Mouse (Mus musculus): ENCODE measurements around the gene Nudt19.
"Not testable (repeated sequence)": the region's sequence is repeated elsewhere in the genome, so short reads cannot be mapped to it uniquely, and the experiment has no call there.

The Nudt19 gene

DNA sequence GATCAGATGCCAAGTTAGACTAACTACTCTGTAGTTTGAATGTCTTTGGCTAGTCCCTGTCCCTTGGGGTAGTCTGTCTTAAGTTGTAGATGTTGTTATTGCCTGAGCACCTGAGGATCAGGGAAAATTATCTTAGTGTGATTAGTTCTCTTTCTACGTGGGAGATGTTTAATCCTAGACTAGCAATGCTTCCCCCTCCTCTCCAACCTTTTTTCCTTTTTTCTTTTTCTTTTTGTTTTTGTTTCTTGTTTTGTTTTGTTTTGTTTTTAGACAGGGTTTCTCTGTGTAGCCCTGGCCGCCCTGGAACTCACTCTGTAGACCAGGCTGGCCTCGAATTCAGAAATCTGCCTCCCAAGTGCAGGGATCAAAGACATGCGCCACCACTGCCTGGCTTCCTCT, at the start of gene Nudt19:
Nudt19 (minus strand) TSS at position 100 of the 399 bp plus-strand sequence.
- in situ Hi-C loops (cut with MboI, MseI): no loop called here

DNA sequence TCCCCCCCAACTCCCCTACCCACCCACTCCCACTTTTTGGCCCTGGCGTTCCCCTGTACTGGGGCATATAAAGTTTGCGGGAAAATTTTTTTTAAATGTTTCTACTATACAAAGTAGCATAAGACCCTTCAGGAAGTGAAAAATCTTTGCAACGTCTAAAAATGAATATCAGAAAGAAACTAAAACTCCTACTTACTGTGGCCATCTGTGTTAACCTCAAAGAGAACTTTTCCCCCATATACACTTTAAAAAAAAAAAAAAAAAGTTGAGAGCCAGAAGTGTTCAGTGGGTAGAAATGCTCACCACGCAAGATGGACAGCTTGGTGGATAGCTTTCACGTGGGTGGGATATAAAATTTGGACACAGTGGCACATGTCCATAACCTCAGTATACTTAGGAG, 46.7 kb upstream of the Nudt19 start:
- in situ Hi-C loops (cut with MboI, MseI): no loop called here

DNA sequence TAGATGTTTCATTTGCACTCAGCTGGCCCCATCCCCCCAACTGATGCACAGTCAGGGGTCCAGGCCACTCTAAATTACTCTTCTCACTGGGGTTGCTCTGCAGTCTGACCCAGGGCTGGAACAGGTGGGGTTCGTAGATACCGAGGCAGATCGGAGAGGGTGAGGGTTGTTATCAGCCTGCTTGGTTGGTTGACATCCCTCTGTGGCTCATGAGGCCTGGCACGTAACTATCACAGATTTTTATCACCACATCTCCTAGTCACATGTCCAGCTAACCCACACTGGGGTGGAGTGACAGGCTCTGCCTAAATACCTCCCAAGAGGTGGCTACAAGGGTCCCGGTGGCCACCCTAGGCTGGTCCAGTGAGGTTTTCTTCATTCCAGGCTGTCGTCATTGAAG, 45.0 kb upstream of the Nudt19 start:
- in situ Hi-C loops (cut with MboI, MseI): no loop called here

DNA sequence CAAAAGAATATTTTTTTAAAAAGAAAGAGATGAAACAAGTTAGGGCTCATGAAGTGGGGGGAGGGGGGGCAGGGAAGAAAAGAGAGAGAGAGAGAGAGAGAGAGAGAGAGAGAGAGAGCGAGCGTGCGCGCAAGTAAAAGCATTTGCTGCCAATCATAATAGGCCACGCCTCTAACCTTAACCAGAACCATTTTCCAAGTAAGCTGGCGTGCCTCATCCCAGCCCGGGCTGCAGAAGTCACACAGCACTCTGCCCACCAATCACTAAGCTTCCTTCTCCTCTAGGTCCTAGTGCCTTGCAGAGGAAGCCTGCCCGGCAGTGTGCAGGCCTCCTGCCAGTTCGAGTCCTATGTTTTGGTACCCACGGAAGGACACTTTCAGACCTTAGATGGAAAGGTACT, 43.9 kb upstream of the Nudt19 start:
- in situ Hi-C loops (cut with MboI, MseI): no loop called here

DNA sequence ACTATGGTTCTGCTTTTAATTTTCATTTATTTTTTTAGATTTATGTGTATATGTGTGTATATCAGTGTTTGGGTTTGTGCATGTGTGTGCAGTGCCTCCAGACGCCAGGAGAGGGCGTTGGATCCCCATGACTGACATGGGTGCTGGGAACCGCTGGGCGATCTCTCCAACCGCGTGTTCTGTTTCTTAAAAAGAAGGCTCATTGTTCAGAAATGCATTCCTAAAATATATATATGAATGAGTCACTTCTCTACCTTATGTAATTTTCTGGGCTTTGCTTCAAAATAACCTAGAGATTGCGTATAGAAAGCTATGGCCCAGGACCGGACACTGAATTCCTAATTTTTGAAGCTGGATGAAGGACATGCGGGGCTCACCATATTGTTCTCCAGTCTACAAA, 43.4 kb upstream of the Nudt19 start:
- in situ Hi-C loops (cut with MboI, MseI): no loop called here

DNA sequence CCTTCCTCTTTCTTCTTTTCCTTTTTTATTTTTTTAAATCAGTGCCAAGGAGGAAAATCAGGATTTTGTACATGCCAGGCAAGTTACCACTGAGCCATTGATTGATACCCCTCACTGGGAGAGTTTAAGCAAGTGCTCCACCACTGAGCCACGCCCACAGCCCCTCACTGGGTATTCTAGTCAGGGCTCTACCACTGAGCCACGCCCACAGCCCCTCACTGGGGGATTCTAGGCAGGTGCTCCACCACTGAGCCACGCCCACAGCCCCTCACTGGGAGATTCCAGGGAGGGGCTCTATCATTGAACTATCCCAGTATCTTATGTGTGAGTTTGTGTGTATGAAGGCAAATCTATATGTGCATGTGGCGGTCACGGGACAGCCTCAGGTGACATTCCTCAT, 38.2 kb upstream of the Nudt19 start:
- in situ Hi-C loops (cut with MboI, MseI): no loop called here

DNA sequence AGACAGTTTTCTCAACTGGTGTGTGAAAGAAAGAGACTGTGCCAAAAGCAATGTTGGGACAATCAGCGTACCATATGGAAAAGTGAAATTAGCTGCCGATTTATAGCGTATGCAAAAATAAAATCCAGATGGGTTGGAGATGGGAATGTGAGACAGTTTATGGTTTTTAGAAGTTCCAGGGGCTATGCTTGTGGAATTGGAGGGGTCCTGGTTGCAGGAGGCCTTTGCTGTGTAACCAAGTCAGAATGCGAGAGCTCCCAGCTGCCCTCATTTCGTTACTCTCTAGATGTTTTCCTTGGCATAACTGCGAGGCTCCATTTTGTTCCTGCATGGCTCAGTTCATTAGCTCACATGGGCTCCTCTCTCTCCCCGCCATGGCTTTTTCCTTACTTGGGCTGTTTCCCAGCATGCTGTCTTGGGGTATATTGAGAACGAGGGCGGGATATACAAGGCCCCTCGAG, 34.7 kb upstream of the Nudt19 start:
- in situ Hi-C loops (cut with MboI, MseI): no loop called here

DNA sequence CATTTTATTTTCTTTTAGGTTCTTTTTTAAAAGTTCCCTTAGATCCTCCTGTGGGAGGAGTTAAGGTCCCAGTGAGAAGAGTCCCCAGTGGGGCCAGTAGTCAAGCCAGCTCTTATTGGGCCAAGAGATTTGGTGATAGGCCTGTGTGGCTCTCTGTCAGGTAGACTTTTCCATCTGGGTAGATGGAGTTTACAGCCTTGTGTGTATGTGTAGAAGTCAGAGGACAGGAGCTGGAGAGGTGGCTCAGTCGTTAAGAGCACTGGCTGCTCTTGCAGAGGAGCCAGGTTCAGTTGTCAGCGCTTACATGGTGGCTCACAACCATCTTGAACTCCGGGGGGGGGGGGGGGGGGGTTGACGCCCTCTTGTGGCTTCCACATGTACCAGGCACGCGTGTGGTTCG, 33.4 kb upstream of the Nudt19 start:
- in situ Hi-C loops (cut with MboI, MseI): no loop called here

DNA sequence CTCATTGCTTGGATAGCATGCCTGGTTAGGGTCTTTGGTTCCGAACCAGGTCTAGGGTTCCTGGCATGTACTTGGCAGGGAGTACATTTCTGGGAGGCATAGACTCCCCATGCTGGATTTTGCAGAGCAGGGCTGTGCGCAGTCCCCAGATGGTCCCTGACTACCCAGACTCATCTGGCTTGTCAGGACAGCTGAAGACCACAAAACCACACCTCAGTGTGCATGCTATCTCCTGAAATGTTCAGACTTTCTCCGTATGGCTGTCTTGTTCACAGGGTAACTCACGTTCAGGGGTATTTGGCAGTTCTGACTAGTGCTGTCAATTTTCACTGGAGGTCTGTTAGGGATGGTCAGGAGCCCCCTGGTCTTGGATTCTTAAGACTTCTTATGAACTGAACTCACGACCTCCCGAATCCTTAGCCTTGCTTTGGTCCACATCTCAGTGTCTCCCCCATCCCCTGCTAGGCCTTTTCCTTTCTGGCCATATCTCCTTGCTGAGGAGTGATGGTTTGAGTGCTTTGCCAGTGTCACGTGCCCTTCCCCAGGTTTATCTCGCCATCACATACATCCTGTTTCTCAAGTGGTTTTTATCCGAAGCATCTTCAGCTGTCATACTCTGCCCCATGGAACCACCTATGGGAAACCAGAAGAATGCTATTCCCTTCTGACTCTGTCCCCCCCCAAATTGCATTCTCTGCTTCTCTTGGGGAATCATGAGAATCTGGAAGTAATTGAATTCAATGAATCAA, 32.8 kb upstream of the Nudt19 start:
- in situ Hi-C loops (cut with MboI, MseI): no loop called here

DNA sequence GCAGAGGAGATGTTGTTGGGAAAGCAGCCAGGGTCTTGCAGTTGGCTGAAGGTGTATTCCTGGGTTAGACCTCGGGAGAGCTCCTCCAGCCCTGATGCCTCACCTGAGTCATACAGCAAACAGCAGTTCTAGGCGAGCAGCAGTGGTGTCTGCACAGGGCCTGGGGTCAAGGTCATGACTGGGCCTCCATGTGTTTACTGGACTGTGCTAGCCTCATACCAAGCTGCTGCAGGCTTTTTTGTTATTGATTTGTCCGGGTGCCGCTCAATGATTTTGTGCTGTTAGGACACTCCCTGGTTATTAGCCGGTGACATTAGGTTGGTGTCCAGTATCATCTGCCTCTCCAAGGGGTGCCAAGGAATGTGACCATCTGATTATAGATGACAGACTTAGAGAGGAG, 31.6 kb upstream of the Nudt19 start:
- in situ Hi-C loops (cut with MboI, MseI): no loop called here

DNA sequence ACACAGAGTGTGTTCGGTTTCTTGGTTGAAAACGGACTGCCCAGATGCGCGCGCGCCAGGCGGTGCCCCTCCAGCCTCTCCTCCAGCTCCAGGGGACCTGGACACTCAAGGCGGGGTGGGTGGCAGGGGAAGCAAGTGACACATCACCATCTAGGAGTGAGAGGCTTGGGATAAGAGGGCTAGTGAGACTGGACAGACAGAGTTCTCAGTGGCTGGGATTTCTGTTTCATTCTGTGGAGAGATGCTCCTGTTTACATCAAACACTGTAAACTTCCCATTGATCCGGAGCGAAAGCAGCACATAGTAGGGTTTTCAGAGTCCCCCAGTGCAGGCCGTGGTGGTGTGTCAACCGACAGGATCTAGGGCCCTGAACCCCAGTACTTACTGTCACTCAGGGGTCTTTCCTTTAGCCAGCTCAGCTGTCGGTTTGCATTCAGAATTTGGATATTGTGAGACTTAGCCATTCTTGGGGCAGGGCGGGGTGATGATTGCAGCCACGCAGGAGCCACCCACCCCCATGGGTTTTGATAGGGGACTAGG, 30.9 kb upstream of the Nudt19 start:
- in situ Hi-C loops (cut with MboI, MseI): no loop called here

DNA sequence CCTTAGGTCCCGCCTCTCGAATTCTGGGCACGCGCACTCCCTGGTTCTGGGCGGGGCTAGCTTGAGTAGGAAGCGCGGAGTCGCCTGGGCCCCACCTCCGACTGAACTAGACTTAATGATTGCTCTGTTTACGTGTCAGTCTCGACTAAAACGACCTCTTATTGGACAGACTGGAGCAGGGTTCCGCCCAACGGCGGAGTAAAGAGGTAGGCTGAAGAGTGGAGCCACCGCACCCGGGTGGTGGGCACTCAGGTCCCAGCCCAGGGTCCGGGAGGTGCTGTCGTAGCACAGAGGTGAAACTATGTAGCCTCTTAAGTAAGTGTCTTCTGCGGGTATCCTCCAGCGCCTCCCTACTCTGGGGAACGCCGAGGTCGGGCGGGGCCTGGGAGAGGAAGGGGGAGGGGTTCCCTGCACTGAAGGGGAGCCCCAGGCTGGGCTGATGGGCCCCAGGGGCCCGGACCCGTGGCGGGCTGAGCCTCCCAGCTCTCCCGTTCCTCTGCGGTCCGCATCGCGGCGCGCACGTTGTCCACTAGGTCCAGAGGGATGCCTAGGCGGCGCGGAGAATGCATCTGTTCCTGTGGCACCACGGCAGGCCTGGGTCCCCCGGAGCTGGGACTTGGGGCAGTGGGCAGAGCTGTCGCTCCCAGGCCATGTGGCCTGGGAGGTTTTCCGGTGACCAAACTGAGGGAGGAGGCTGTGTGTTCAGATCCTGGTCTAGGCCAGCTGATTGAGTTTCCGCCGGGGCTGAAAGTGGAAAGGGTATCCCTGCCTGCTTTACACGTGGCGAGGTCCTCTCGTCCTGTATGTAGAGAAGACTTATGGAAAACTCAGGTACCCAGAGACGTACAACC, 30.2 kb upstream of the Nudt19 start, which contains the start of gene Ankrd27:
Ankrd27 (plus strand) TSS at position 190 of the 851 bp plus-strand sequence.
- in situ Hi-C loops (cut with MboI, MseI): no loop called here

DNA sequence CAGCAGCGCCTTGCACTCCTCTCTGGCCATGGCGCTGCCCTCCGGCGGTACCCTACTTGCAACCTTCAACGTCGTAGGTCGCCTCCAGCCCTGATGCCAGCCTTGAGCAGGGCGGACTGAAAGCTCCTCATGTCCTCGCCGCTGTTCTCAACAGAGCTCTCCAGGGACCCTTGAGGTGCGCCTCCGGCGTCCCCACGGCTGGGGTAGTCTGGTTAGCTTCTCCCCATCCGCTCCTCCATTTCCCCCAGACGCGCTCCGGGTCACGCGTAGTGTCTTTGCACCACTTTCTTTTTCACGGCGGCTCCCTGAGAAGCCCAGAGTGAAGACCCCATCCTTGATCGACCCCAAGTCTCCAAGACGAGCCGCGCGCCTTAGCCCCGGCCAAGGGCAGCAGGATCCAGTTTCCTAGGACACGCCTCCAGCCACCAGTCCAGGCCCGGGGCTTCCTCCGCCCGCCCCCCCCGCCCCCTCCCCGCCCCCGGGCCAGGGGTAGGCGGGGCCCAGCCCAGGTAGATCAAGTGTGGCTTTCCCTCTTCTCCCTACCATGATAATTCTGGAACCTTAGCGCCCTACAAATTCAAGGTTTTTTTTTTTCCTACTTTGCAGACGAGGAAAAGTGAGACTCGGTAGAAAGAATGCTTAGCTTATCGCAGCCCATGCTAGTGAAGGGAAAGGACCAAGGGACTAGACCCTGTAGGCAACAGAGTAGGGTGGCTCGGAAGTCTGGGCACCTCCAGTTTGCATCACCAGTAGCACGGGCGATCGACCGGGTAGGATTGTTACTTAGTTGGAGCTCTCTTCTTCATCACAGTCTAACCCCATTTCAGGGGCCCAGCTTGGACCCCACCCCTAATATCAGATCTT, 29.3 kb upstream of the Nudt19 start, which contains the start of gene Rgs9bp:
Rgs9bp (minus strand) TSS at position 392 of the 864 bp plus-strand sequence.
- in situ Hi-C loops (cut with MboI, MseI): no loop called here

DNA sequence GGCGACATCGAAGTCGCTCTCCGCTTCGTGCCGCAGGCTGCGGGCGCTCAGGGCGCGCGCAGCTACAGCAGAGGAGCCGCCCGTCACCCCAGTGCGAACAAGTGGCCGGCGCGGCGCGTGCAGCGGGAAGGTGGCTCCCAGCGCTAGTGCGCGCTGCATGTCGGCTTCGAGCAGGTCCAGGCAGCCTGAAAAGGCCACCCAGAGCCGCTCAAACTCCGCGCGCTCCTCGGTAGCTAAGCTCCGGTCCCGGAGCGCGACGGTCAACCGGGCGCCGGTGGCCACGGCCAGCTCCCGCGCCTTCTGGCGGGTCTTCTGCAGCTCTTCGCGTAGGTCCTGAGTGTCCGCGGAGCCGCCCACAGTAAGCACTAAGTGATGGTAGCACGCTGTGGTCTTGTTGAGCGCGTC, 28.7 kb upstream of the Nudt19 start:
- in situ Hi-C loops (cut with MboI, MseI): loop anchor here in 1 of 2 experiments (5.0 kb wide), 1 partner anchor 42 kb away; no protein-coding TSS in a partner anchor

DNA sequence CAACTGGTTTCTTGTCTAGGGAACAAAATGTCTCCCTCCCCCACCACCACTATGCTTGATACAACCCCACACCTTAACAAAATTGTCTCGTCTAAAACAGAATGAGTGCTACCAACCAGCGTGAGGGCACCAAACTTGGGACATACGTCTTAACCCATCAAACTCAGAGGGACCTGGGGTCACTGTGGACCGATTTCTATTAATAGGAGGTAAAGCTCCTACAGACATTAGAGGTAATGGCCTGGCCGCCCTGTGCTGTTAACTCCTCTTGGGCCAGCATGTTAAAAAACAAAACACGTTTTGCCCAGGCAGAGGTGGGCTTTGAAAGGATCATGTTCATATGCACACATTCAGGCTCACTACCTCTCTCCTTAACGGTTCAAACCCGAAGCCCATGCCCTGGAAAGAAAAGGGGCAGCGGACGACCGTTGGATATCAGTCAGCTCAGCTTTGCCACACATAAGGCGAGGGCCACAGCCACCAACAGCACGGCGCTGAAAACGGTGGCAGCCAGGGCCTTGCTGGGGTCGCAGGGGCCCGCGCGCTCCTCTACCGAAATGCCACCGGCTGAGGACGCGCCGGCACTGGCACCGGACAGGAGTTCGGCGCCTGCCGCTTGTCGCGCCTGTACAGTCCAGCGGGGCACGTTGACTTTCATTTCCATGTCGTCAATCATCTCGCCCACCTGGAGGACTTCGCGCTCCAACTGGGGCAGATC, 28.1 kb upstream of the Nudt19 start:
- in situ Hi-C loops (cut with MboI, MseI): loop anchor here in 1 of 2 experiments (5.0 kb wide), 1 partner anchor 42 kb away; no protein-coding TSS in a partner anchor

DNA sequence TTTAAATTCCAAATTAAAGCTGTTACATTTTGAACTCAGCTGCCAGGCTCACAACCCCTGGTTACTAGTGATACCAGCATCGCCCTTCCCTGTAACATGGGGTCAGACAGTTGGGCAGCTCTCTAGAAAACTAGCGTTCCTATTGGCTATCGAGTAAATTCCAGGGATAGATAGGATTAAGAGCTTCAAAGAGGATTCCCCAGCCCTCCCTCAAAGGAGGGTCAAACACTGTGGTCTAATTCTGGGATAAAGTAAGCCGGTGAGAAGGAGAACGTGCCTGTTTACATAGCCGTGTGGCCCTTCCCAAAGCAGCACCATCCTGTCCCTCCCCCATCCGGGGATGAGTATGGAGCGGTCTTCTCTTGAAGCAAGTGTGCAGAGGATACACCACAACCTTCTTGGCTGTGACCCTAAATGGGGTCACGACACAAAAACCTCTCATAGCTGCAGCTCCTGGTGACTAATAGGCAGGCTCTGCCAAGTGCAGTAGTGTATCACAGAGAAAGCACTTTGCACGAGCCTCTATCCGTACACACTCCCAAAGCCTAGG, 27.4 kb upstream of the Nudt19 start:
- in situ Hi-C loops (cut with MboI, MseI): loop anchor here in 1 of 2 experiments (5.0 kb wide), 1 partner anchor 41 kb away; no protein-coding TSS in a partner anchor

DNA sequence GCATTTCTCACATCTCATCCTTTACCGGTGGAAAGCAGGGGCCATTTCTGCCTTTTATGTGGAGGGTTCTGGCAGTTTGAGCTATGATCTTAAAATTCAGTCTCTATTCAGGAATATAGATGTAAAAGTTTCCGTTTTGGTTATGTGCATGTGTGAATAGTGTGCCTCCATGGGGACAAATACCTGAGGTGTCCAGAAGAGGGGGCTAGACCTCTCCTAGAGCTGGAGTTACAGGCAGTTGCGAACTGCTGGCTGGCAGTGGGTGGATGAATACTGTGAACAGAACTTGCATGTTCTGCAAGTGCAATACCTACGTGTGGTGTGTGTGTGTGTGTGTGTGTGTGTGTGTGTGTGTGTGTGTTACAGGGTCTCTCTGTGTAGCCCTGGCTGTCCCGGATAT, 26.6 kb upstream of the Nudt19 start:
- in situ Hi-C loops (cut with MboI, MseI): loop anchor here in 1 of 2 experiments (5.0 kb wide), 1 partner anchor 40 kb away; no protein-coding TSS in a partner anchor

DNA sequence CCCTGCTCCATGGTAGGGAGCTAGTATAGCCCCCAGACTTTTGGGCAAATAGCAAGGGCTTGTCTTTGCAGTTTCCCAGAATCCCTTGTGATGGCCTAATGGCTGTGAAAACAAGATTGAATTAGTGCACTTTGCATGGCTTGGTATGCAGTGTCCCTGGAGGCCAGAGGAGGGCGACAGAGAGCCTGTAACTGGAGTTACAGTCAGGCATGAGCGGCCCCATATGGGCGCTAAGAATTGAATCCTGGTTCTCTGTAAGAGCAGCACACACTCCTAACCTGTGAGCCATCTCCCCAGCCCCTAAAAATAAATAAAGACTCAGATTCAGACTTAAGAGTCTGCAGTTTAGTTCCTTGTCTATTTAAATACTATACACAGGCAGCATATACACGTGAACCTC, 23.7 kb upstream of the Nudt19 start:
- in situ Hi-C loops (cut with MboI, MseI): loop anchor here in 1 of 2 experiments (5.0 kb wide), 1 partner anchor 38 kb away; no protein-coding TSS in a partner anchor

DNA sequence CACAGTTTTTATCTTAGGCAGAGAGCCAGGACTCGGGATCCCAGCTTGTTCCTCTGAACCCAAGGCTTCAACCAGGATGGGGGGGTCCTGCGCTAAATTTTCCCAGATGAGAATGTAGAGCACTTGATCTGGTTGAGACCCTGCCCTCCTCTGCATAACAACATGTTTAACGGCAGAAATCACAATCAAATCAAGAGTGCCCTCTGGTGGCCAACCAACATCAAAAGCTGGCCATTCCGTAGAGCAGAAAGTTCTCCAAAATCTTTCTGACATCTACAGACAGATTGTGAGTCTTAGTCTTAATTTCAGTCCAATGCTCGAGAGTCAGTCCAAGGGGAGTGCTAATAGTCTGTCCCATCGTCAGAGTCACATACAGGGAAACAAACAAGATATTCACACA, 14.8 kb upstream of the Nudt19 start:
- in situ Hi-C loops (cut with MboI, MseI): not testable (repeated sequence)

DNA sequence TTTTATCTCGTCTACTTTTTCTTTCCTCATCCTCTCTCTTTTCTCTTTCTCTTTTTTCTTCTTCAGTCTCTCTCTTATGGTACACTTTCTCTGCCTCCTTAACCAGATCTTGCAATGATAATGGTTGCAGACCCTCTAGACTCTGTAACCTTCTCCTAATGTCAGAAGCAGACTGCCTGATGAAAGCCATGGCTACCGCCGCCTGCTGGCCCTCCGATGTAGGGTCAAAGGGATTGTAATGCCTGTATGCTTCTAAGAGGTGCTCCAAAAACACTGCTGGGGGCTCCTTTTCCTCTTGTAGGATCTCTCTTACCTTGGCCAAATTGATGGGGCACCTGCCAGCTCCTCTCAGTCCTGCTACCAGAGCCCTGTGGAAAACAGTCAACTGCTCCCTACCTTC, 13.6 kb upstream of the Nudt19 start:
- in situ Hi-C loops (cut with MboI, MseI): loop anchor here in 1 of 2 experiments (5.0 kb wide), 1 partner anchor 72 kb away; no protein-coding TSS in a partner anchor

Measured in T-helper 17 cell (primary cell).